Mouse (Mus musculus) liver, adult 2 months (tissue): ENCODE results near the gene Nup62. TPM values are rescaled to one million over a fixed set of nuclear protein-coding genes. Genes with fewer than 3 reads are reported as not detected.

Source experiments
- DNase-seq: peaks from one replicate; pipeline ENCODE4 v3.0.0-alpha.2; 2011; ENCODE audit warnings: low read depth, low spot score; ENCODE audit errors: extremely low read depth
- H3K27ac ChIP-seq: fragments of 200-500 bp; replicated peaks from 2 replicates; pipeline ENCODE4 v1.5.1; 2012; ENCODE audit warnings: low read depth, mild to moderate bottlenecking, control low read depth, inconsistent platforms, low read length; ENCODE audit not compliant: insufficient read depth
- H3K27me3 ChIP-seq: fragments of 200-500 bp; 2 replicates; pipeline ENCODE4 v1.6.1; 2012; ENCODE audit warnings: mild to moderate bottlenecking, moderate library complexity, low read length, inconsistent platforms; ENCODE audit not compliant: control insufficient read depth, insufficient read depth
- H3K36me3 ChIP-seq: fragments of 200-500 bp; 2 replicates; pipeline ENCODE4 v1.6.1; 2012; ENCODE audit warnings: low read length, inconsistent platforms; ENCODE audit not compliant: control insufficient read depth, insufficient read depth
- H3K4me1 ChIP-seq: fragments of 200-500 bp; 2 replicates; pipeline ENCODE4 v1.6.1; 2011; ENCODE audit warnings: low read length; ENCODE audit not compliant: control insufficient read depth, insufficient read depth
- H3K4me3 ChIP-seq: fragments of 200-500 bp; 2 replicates; pipeline ENCODE4 v1.5.1; 2011; ENCODE audit warnings: low read depth, mild to moderate bottlenecking, control low read depth, low read length, moderate library complexity; ENCODE audit not compliant: insufficient read depth
- H3K79me2 ChIP-seq: fragments of 200-500 bp; 2 replicates; pipeline ENCODE4 v1.6.1; 2012; ENCODE audit warnings: inconsistent platforms, mild to moderate bottlenecking, low read length, moderate library complexity; ENCODE audit not compliant: control insufficient read depth, insufficient read depth
- H3K9ac ChIP-seq: fragments of 200-500 bp; 2 replicates; pipeline ENCODE4 v1.6.1; 2012; ENCODE audit warnings: low read depth, mild to moderate bottlenecking, control low read depth, inconsistent platforms, low read length
- CTCF ChIP-seq: fragments of 200-500 bp; IDR thresholded peaks from 2 replicates; pipeline ENCODE4 v1.5.1; 2011; ENCODE audit warnings: low read depth, low read length, control low read depth
- POLR2A ChIP-seq: fragments of 200-500 bp; IDR thresholded peaks from 2 replicates; pipeline ENCODE4 v1.6.1; 2011; ENCODE audit warnings: low read length, control low read depth; ENCODE audit not compliant: insufficient read depth; ENCODE audit errors: extremely low read depth
- WGBS: fragments of 180-500 bp; shearing (Covaris S2); methylation state at CpG from one replicate; pipeline ENCODE4 v1.1.7; 2018; 5-methylcytosine and 5-hydroxymethylcytosine counted together
- polyA plus RNA-seq: library from polyadenylated mRNA; depleted of rRNA; stranded (reverse); fragments of >200 nt; gene quantifications from 2 replicates; pipeline ENCODE4 v1.2.3, GENCODE M21; 2012
- total RNA-seq: library from RNA; depleted of rRNA; stranded (reverse); fragments of >200 nt; gene quantifications from 2 replicates; pipeline ENCODE4 v1.2.3, GENCODE M21; 2014

Gene Nup62
- total and polyA plus RNA-seq, 2 experiments: 4.0 to 20.6 TPM

GRCm38 (mm10) chr7:44850789-44851624, 35.1 kb downstream of the Nup62 start:
- Histone ChIP-seq H3K27ac (peak overlapping the region; percentile 98), H3K27me3 (no peaks in the 10 kb centered on the region), H3K36me3 (peaks cover 5% of the 10 kb centered on the region; the same call in 1 of the 2 replicates), H3K9ac (peak overlapping the region; percentile 92), H3K4me3 (peak overlapping the region; percentile 93), H3K4me1 (peaks cover 23% of the 10 kb centered on the region), H3K79me2 (peaks cover 22% of the 10 kb centered on the region; the same call in 1 of the 2 replicates)
- TF ChIP-seq POLR2A (no peak), CTCF (no peak)
- DNase-seq: no peak
- WGBS: 64% methylated on average over 8 of the region's 8 CpGs

- Histone ChIP-seq H3K79me2 (peaks cover 21% of the 10 kb centered on the region; the same call in 1 of the 2 replicates), H3K9ac (no peak overlapping the region), H3K27me3 (no peaks in the 10 kb centered on the region), H3K4me1 (peaks cover 27% of the 10 kb centered on the region), H3K4me3 (no peak overlapping the region), H3K36me3 (no peaks in the 10 kb centered on the region), H3K27ac (no peak overlapping the region)
- TF ChIP-seq CTCF (no peak), POLR2A (no peak)
- no peak for DNase-seq
- 89% methylated on average over 12 of the region's 12 CpGs for WGBS
These were observed 35.8 kb downstream of the Nup62 start for GRCm38 (mm10) chr7:44851625-44852234.

GRCm38 (mm10) chr7:44852259-44853027, 36.6 kb downstream of the Nup62 start:
- Histone ChIP-seq H3K27ac (no peak overlapping the region), H3K4me3 (no peak overlapping the region), H3K36me3 (no peaks in the 10 kb centered on the region), H3K79me2 (peaks cover 20% of the 10 kb centered on the region; the same call in 1 of the 2 replicates), H3K9ac (no peak overlapping the region), H3K27me3 (no peaks in the 10 kb centered on the region), H3K4me1 (peaks cover 27% of the 10 kb centered on the region)
- TF ChIP-seq POLR2A (no peak), CTCF (no peak)
- DNase-seq: no peak
- WGBS: 92% methylated on average over 36 of the region's 36 CpGs

GRCm38 (mm10) chr7:44853065-44853464, 37.2 kb downstream of the Nup62 start:
- no peak for DNase-seq
- Histone ChIP-seq H3K36me3 (no peaks in the 10 kb centered on the region), H3K79me2 (peaks cover 19% of the 10 kb centered on the region; the same call in 1 of the 2 replicates), H3K9ac (no peak overlapping the region), H3K4me1 (peaks cover 22% of the 10 kb centered on the region), H3K4me3 (no peak overlapping the region), H3K27me3 (no peaks in the 10 kb centered on the region), H3K27ac (no peak overlapping the region)
- 95% methylated on average over 2 of the region's 2 CpGs for WGBS
- no peak for TF ChIP-seq POLR2A
- TF ChIP-seq CTCF: no peak

GRCm38 (mm10) chr7:44853596-44854355, 37.9 kb downstream of the Nup62 start:
- H3K4me3 ChIP-seq: peak overlapping the region; percentile 85
- H3K27ac ChIP-seq: peak overlapping the region; percentile 98
- H3K4me1 ChIP-seq: peaks cover 26% of the 10 kb centered on the region
- H3K79me2 ChIP-seq: peaks cover 16% of the 10 kb centered on the region; the same call in 1 of the 2 replicates
- no peaks in the 10 kb centered on the region for H3K36me3 ChIP-seq
- DNase-seq: no peak
- peak overlapping the region; percentile 87 for H3K9ac ChIP-seq
- H3K27me3 ChIP-seq: no peaks in the 10 kb centered on the region
- TF ChIP-seq POLR2A (no peak), CTCF (no peak)
- WGBS: 12% methylated on average over 26 of the region's 26 CpGs
